Mouse (Mus musculus) erythroid progenitor cell, adult 5-6 weeks (primary cell): Measurements from ENCODE around the gene Acads. TPM values are rescaled to one million over a fixed set of nuclear protein-coding genes. Genes with fewer than 3 reads are reported as not detected.
"Not testable (repeated sequence)": the region's sequence is repeated elsewhere in the genome, so short reads cannot be mapped to it uniquely, and the experiment has no call there.

Experiments
- ATAC-seq: replicated peaks from 2 replicates; pipeline ENCODE4 v1.8.0; 2016; ENCODE audit warnings: moderate number of reproducible peaks, mild to moderate bottlenecking, moderate TSS enrichment, inconsistent platforms; ENCODE audit not compliant: poor library complexity, low FRiP score, severe bottlenecking
- total RNA-seq, 2 experiments: library from RNA; stranded (forward) in 1 of 2; stranded (reverse) in 1 of 2; fragments of 150-400 nt in 1 of 2; fragments of 186-747, 209-891 nt in 1 of 2; gene quantifications; 2 replicates each; pipeline versions ENCODE4 v1.2.3 to v1.2.4; 2015 to 2017; ENCODE audit warnings: low replicate concordance in 2 of 2

Acads gene
- total RNA-seq, 2 experiments from 2014 or later: 4.2 to 8.0 TPM

DNA sequence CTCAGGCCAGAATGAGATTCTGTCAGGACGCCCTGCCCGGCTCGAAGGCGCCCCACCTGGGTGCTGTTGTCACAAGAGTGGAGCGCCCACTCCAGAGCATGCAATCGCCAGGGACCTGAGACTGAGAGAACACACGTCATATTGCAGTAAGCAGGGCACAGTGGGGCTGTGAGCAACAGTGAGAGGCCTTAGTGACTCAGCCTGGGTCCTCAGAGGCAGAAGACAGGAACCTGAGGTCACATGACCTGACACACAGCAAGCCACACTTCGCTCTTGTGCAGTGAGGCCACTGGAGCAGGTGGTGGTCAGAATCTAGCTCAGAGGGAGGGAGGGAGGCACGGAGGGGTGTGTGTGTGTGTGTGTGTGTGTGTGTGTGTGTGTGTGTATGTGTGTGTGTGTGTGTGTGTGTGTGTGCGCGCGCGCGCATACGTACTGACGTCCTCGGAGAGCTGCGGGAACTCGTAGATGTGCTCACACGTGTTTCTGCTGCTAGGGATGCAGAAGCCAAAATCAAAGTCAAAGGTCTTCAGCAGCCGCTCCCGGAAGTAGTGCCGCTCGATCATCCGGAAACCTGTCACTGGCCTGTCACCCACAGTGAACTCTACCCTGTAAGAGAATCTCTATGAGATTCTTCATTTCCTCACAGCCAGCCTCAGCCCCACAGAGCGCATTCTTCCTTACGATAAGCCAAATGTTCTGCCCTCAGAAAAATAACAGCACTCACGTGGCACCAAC is 7.6 kb upstream of the Acads start:
- no peak for ATAC-seq

DNA sequence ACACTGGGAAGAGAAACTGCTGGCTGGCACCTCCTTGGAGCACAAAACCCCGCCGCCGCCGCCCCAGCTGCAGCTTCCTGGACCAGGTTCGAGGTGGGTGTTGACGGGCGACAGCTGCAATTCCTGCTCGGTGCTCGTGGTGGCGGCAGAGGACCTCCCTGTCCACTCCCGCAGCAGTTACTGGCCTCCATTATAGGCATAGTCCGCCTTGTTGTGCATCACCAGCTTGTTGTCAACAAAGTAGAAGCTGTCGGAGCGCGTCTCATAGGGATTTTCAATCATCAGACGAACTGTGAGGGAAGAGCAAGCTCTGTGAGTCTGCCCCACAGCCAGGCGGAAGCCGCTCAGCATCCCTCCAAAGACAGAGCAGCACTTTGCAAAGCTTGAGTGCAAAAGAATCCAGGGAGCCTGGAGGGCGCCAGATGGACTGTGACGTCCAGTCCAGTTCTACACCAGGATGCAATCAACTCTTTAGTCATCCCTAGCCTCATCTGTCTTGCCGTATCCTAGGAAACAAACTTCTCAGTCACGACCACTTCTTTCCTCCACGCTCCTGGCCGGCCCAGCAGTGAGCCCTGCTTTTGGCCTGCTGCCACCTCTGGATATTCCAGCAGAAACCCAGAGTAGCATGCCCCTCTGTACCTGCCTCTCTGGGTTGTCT is 6.2 kb upstream of the Acads start:
- peak; percentile 89 for ATAC-seq

DNA sequence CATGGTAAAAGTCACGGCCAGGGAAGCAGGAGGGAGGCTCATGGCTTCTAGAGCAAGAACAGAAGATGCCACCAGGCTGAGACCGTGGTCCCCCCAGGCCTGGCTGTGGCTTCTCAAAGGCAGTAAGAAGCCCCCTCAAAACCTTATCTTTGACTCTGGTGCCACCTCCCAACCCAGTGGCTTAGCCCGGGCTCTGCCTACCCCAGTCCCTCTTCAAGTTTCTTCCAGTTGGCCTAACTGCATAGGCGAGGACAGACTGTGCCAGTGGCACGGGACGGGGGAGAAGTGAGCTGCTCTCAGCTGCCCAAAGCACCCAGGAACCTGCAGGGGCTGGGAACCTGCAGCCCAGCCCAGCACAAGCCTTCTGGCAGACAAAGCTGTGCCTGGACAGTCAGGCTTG is 5.5 kb upstream of the Acads start:
- ATAC-seq: no peak

DNA sequence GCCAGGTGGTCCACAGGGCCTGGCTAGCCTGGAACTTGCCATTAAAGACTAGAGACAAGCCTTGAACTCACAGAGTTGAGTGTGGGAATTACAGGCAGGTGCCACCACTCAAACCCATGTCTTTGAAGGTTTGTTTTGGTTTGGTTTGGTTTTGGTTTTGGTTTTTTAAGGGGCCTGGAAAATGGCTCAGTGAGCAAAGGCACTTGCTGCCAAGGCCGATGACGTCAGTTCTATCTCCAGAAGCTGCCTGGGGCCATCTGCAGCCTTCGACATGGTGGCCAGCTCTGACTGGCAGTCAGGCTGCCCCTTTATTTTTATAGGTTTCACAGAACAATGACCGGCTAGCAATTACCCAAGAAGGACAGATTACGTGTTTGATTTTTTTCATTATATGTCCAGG is 1.8 kb upstream of the Acads start:
- ATAC-seq: no peak

DNA sequence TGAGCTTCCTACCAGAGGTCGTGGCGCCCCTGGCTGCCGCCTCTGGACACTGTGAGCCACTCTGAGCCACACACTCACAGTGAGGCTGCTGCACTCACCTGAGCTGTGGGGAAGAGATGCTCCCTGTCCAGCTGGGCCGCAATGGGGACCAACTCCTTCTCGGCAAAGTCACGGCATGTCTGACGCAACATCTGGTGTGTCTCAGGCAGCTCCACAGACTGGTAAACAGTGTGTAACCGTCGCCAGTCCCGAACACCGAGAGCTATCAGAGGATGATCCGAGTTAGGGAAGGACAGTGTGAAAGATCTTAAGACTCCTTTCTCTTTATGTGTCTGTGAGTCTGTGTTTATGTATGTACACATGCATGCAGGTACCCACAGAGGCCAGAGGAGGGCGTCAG is 1.7 kb downstream of the Acads start:
- no peak for ATAC-seq

DNA sequence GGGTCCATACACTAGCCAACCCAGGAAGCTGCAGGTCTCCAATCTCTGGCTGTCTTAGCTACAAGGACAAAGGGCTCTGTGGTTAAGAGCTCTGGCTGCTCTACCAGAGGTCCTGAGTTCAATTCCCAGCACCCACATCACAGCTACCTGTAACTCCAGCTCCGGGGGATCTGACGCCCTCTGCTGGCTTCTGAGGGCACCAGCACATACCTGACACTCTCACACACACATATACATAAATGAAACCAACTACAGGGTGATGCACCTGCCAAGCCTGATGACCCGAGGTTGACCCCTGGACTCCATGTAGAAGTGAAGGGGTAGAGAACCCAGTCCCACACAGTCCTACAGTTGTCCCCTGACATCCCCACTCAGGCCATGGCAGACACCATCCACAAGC is 2.7 kb downstream of the Acads start:
- no peak for ATAC-seq

DNA sequence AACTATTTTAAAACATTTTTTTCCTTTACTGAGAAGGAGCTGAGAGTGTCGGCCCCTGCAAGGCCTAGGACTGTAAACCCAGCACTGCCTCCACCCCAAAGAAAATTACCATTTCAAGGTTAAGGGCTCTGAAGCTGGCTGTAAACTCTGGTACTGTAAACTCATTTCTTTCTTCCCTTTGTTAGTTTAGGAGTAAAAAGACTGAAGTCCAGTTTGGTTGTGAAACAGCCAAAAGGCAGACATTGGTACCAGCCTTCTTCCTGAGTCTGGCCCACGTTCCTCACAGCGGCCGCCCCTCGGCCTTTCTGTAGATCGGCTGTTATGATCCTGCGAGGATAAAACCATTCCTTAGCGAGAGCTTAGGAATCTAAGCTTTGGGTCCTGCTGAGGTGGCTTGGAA is 4.6 kb downstream of the Acads start:
- ATAC-seq: no peak

DNA sequence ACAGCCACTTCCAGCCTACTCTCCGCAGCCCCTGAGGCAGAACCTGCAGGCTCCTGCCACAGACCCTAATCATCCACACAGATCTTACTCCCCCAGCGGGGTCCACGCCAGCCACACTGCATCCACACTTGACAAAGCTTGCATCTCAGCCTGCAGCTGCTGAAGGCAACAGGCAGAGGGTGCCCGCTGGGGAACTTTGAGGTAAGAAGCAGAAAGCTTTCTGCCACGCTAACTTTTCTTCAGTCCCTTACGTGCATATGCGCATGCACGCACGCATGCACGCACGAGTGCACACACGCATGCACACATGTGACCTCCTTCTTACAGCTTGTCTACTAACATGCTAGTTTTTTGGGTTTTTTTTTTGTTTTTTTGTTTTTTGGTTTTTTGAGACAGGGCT is 5.9 kb downstream of the Acads start:
- ATAC-seq: no peak

DNA sequence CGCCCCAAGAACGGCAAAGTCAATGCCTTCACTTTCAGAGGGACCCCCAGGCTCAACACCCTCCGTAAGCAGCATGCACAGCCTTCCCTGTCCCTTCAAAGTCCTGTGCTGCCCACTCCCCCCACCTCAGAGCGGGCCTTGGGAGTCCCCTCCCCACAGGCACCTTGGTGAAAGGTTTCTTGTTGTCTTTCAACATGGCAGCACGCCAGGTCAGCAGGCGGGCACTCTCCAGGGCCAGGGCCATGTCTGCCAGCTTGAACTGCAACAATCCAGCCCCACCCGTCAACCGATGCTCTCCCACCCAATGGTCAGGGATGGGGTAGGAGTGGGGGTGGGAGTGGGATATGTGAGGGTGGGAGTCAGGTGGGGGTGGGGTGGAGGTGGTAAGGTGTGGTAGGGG is 8.0 kb downstream of the Acads start:
- no peak for ATAC-seq

DNA sequence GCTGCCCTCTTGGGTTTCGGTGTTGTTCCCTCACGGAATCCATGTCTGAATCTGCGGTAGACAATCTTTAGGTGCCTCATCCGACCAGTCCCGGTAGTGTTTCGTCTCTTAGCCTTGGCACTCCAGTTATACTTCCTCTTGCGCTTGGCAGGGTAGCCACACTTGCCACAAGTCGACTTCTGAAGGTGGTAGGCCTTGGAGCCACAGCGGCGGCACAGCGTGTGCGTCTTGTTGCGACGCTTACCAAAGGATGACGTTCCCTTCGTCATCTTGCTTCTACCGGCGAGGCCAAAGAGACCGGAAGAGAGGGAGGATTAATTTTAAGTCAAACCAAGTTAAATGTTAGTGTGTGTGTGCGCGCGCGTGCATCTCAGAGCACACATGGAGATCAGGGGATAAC is 15.9 kb downstream of the Acads start:
- not testable (repeated sequence) for ATAC-seq

DNA sequence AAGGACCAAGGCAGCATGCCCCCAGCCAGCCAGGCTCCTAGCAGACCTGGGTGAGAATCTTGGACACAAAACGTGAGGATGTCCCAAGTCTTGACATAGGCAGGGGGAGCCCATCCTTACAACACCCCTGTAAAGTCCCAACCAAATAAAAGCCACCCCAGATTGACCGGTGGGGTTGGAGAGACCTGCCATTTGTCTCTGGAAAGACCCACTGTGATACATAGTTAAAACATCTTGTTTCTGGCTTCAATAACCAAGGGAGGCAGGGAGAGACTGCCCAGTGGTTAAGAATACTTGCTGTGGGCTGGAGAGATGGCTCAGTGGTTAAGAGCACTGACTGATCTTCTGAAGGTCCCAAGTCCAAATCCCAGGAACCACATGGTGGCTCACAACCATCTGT is 16.9 kb downstream of the Acads start:
- ATAC-seq: no peak

DNA sequence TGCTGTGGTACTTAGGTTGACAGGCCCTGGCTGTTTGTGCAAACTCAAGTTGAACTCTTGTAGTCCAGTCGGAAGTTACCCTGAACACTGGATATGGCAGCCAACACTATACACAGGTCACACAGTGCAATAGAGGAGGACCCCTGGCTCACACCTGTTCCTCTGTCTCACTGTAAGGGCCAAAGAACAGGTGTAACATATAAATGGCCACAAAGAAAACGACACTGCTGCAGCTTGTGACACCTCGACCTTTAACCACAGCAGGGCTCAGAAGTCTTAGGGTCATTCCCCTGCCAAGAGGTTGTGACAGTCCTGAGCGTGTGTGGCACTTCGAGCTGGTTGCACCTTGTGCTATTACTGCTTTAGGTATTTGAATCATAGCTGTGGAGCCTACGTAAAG is 18.7 kb downstream of the Acads start:
- no peak for ATAC-seq

DNA sequence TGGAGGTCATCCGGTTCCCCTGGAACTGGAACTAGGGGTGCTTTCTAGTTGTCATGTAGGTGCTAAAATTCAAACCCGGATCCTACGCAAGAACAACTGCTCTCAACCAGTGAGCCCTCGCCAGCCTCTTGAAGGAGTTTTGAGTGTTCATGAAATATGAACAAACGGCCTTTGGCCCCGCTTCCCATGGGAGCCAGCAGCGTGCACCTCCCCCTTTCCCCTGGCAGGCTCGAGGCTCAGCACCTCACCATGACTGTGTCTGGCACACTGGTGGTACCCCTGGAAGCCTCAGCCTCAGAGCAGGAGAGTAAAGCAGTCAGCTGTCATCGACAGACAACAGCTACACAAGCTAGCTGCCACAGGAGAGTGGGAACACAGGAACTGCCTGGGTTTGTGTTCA is 19.2 kb downstream of the Acads start:
- ATAC-seq: no peak

DNA sequence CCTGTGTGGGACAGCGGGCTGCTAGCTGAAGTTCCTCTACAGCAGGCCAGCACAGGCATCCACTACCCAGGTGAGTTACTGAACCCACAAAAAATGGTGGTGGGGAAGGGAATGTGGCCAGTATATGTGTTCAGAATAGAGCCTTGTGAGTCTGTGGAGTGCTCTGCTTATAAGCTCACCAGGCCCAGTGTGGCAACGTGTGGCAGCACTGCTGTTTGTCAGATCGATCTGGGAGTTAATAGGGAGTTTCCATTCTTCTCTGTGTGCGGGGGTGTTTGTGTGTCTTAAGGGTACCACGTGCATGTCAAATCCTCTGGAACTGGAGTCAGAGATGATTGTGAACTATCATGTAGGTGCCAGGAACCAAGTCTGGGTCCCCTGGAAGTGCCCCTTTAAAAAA is 19.6 kb downstream of the Acads start:
- ATAC-seq: no peak

DNA sequence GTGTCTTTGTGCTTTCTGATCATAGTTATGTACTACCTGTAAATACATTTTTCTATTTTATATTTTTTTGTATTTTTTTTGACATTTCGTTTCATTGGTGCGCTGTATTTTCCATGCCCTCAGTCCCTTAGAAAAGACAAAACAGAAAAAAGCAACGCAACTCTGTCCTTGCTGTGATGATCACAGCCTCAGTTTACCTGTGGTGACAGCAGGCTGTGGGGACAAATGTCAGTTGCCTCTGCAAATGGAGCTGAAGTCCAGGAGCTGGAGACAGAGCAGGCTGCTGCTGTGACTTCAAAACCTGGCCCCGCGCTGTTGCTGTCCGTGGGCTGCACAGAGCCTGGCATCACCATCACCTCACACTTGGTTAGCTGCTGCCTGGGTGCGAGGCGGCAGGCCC is 21.0 kb downstream of the Acads start, which contains the start of gene Gm10401:
TSS of gene Gm10401 (minus strand) at position 101 of the 400 bp plus-strand sequence.
- ATAC-seq: no peak

DNA sequence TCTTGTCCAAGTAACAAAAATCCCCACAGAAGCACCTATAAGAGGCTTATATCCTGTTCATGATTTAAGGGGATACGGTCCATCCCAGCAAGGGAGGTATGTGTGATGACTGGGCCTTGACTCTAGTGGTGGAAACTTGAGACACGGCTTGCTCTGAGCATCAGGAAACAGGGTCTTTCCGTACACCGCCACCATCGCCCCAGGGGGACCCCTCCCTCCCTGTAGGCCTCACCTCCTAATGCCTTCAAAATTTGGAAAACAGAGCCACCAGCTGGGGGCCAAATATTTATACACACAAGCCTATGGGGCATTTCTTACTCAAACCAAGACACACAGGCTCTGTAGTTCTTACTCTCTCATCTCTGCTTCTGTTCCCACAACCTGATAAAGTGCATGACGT is 27.4 kb downstream of the Acads start:
- no peak for ATAC-seq

DNA sequence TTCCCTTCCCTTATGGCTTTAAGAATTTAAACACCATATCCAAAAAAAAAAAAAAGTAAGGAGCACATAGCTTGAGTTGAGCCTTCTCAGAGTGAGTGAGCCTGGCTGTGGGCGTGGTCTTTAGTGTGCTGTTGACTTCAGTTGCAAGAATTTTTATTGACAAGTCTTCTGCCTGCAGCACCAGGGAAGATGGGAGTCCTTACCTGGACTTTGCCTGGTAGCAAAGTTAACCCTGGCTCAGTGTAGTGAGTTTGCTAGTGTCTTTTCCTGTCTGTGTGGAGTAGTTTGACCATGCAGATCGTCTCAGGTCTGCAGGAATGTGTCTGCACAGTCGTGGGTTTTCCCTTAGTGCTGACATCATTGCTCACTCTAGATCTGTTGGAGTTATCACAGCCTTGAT is 28.1 kb downstream of the Acads start:
- ATAC-seq: no peak

DNA sequence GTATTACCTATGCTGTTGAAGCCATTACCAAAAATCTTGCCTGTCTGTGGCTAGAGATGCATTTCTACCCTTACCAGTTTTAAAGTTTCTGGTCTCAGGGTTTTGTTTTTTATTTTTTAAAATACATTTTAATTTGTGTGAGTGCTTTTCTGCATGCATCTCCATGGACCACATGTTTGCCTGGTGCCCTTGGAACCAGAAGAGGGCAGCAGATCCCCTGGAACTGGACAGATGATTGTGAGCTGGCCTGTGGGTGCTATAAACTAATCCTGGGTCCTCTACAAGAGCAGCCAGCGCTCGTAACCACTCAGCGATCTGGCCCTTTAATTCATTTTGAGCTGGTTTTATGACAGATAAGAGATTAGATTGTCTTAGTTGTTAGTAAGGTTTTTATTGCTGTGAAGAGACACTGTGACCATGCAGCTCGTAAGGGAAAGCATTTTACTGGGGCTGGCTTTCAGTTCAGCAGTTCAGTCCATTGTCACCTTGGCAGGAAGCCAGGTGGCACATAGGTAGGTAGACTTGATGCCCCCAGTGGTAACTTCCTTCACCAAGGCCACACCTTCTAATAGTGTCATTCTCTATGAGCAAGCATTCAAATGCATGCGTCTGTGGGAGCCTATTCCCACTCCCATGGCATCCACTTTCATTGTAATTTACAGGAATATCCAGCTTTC is 29.4 kb downstream of the Acads start:
- ATAC-seq: no peak

DNA sequence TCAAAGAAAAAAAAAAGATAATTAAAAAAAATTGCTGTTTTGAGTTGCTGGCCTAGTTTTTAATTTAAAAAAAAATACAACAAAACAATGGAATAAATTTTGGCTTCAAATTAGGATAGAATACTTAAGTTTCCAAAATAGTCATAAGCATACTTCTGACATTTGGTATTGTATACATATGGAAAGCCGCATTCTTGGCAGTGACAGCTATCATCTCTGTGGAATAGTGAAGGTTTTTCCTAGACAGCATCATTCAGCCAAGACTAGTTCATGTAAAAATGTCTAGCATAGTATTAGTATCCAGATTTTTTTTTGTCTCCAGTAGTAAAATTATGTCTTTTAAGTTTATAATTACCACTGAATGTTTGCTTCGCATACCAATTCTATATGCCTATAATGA is 33.5 kb downstream of the Acads start:
- no peak for ATAC-seq

DNA sequence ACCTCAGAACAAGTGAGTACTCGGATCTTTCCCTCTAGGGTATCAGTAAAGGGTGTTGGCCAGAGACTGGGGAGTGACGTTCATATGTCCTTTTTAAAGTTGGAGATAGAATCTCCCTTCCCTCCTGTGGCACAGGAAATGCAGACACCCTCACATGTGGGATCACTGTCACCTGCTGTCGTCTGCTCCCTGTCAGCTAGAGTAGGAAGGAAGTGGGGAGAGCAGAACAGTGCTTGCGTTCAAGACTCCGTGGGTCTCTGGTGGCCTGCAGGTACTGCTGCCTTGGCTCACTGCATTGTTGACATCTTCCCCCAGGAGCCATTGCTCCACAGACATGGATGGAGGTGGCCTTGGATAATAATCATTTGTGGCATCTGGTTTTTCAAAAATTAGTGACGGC is 35.7 kb downstream of the Acads start:
- no peak for ATAC-seq

DNA sequence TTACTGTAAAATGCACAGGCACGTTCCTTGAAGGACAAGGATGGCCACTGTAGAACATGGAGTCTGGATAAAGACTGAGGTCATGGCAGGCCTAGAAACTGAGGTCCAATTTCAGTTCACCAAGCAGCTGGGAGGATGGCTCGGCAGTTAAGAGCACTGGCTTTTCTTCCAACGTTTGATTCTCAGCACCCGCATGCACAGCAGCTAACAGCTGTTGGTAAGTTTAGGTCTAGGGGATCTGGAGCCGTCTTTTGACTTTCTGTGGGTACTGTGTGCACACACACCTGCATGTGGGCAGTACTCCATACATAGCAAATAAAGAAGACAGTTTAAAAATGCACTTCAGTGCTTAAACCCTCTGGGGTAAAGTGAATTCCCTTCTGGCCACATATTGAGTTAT is 37.5 kb downstream of the Acads start:
- no peak for ATAC-seq
